Mouse (Mus musculus) liver, adult 2 months (tissue): Measurements from ENCODE around the gene Lcn3.

ENCODE experiments used
- CTCF ChIP-seq: fragments of 200-500 bp; IDR thresholded peaks from 2 replicates; pipeline ENCODE4 v1.5.1; 2011; ENCODE audit warnings: low read depth, low read length, control low read depth
- POLR2A ChIP-seq: fragments of 200-500 bp; IDR thresholded peaks from 2 replicates; pipeline ENCODE4 v1.6.1; 2011; ENCODE audit warnings: low read length, control low read depth; ENCODE audit not compliant: insufficient read depth; ENCODE audit errors: extremely low read depth

DNA sequence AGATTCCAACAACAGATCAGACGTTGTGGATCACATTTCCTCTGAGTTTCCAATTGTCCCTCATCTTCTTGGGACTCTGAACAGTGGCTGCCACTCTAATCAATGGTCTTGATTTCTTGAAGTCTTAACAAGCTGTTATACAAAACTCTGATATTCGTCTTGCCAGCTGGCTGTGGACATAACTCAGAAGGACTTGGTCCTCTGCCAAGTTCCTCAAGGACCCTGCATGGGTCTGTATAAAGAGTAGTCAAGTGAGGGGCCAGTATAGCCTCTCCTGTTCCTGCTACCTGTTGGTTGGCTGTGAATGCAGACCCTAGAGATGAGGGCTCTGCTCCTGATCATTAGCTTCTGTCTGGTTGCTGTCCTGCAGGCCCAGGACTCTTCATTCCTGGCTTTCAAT lies at the start of gene Lcn3:
- TF ChIP-seq CTCF: no peak
- no peak for TF ChIP-seq POLR2A
